Mouse (Mus musculus): ENCODE measurements around the gene Ppp3ca.

The Ppp3ca gene

DNA sequence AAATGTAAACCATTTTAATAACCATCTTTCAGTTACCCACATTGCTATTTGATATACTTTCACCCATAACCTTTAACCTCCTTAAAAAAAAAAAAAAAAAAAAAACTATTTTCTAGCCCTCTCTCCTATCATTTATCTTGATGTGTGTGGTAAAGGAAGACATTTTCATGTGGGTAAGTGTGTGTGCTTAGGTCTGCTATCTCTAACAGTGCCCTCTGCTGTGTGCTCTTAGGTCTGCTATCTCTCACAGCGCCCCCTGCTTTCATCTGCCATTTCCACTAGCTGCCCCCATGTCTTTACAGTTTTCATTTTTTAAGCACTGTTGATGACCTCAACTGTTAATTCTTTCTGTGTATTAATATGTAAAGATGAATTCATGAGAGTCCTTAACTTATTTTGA is 235.7 kb downstream of the Ppp3ca start:
- DNase-seq (ENCODE audit: low read depth, low spot score): no peak

DNA sequence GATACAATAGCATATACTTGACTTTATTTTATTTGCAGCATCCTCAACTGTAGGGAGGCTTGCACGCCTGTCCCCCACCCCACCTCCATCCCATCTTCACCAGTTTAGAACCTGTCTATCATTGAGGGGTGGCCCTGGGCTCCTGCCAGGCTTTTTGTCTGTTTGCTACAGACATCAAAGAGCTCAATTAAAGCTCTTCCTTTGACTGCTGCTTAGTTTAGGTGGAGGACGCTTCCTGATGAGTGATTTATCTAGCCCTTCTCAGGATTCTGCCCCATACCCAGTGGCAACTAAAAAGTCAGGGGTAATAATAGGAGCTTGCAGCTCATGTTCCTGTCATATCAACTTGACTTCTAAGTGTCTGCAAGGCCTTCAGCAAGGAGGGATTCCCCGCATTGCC is 239.6 kb downstream of the Ppp3ca start:
- no peak for DNase-seq (ENCODE audit: low read depth, low spot score)

DNA sequence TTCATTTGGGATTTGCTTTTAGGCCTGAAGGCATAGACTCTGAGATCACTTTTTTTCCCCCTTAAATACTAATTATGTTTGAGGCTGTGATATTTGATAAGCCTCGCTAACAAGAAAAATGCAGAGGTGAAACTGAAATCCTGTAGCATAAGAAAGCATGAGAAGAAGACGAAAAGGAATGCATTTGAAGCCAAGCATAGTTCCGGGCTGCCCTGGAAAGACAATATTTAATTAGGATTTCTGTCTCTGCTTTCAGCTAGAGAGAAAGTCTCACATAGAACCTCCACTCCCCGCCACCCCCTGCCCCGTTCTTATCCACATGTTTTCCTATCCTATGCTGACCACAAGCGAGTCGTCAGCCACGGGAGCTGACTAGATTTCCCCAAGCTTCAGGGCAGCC is 241.4 kb downstream of the Ppp3ca start:
- no peak for DNase-seq (ENCODE audit: low read depth, low spot score)

DNA sequence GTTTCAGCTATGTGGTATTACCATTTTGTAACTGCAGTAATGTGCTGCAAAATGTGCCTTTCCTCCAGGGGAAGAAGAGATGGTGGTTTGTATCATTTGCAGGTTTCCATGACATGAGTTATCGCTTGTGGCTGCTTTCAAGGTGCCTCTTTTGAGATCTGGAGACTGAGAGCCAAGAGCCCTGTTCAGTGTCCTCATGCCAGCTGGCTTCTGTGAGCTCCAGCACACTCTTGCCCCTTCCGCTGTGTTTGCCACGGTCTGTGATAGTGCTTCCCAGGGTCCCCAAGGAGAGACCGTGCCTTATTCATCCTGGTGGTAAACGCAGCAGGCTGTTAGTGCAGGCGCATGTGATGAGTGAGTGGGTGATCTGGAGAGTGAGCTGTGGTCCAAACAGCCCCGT is 247.2 kb downstream of the Ppp3ca start:
- DNase-seq (ENCODE audit: low read depth, low spot score): no peak

DNA sequence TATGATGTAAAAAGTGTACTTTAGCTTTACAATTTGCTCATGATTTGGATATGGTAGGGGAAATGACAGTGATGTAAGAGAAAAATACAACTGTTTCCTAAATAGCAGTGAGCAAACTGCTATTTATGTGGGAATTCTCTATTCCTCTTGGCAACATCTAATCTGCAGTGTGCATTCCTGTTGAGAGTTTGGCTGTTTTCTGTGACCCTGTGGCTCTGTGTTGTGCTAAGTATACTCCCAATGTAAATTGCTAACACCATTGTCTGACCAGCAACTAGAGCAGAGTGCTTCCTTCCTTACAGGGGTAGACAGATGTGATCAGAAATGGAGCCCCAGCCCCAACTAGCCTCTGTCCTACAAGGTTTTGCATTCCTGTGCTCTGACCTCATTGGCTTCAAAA is 263.1 kb downstream of the Ppp3ca start:
- DNase-seq (ENCODE audit: low read depth, low spot score): no peak

DNA sequence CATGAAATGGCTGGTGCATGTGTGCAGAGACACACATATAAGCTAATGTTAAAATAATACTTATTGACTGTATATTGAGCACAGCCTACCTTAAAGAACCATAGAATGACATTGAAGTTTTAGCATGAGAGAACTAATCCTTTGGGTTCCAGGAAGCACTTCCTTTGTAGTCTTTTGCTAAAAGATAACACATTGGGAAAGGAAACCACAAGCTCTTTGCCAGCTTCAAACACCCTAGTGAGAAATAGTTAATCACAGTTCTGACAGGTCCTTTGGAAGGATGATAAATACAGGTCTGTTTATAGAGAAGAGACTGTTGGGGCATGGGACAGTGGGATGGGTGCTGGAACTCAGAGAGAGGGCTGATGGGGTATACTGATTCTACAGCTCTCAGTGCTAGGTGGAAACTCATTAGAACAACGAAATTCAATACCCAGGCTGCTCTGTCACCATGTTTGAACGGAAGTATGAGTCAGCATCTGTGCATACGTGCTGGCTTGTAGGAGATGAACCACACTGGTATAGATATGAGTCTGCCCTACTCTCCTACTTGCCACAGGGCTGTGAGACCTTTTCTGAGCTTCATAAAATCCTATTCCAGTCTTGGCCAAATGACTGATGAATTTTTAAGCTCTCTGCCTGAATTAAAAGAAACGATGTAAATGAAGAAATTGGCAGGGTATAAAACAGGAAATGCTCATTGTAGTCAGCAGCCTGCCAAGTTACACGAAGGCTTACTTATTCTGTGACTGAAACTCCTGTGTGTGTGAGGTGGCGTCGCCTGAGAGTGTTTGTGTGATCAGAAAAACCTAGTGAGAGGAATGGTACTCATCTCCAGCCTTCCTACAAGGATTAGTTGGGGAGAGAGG is 271.0 kb downstream of the Ppp3ca start:
- no peak for DNase-seq (ENCODE audit: low read depth, low spot score)

DNA sequence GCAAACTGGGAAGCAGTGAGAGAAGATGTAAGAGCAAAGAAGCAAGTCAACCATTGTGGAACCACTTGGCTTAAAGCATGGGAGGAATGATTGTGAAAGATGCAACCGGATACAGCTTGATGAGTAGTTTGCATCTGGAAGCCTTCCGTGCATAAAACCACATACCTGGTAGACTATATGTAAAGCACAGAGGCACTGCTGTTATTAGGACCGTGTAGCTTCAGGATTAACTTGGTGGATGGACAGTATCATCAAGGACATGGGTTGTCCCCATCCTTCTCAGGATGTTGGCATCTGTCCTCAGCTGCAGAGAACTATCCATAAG is 271.6 kb downstream of the Ppp3ca start:
- DNase-seq (ENCODE audit: low read depth, low spot score): no peak

DNA sequence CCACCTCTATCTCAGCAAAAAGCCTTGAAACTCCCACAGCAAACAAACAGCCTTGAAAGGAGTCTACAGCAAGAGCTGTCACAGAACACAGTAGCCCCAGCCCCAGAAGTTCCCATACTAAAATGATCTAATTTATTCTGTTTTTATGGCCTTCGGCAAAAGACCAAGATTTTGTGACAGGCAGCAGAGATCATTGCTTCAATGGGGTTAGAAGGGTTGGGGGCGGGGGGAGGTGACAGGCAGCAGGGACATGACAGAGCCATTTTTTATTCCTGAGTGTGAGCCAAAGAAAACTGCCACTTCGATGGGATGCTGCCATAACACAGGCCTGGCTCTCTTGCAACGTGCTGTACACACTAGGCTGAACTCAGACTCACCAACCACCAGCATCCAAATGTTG is 275.6 kb downstream of the Ppp3ca start:
- DNase-seq (ENCODE audit: low read depth, low spot score): no peak

DNA sequence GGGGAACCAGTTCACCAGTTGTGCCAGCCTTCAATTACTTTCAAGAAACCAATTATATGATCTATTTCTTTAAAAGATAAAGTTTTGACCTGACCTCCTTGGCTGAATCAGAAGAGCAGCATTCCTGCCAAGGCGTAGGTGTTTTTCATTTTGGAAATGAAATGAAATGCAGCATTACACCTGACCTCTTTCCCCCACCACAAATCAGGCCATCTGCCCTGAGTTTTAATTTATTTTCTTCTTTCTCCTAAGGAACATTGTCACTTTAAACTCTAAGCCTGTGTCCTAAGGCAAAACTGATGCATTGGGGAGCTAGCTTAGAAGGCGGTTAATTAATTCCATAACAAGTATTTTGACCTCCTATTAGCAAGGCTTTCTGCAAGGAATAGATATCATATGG is 276.7 kb downstream of the Ppp3ca start:
- DNase-seq (ENCODE audit: low read depth, low spot score): no peak

DNA sequence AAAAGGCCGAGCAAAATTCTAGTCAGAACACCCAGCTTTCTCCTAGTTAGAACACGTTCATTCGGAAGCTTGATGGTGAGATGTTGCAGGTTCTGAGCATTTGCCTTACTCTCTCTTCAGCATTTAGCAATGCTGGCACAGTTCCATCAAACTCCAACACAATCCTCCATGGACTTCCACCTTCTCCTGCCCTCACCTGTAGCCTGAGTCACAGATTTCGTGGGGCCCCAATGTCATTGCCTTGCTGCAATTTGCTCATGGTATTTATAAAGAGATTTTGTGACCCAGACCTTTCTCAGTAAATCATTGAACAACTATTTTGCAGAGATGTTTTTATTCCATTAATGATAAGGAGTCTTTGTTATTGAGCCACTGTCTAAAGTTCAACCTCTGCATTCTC is 278.2 kb downstream of the Ppp3ca start:
- DNase-seq (ENCODE audit: low read depth, low spot score): no peak

DNA sequence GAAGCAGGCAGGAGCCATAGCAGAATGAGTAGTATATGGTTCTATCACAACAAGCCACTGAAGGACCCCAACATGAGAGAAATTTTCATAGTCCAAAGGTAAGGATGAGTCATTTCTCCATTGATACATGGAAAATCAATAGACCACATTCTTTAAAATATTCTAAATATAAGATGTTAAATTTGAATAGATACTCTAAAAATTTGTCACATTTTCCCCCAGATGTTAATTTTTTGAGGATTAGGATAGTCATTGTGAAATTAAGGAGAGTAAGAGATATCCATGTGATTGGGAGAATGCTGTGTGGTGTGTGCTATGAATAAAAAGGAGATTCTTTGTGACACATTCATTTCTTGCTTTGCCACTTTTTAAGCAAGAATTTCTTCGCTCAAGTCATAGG is 281.9 kb downstream of the Ppp3ca start:
- no peak for DNase-seq (ENCODE audit: low read depth, low spot score)

DNA sequence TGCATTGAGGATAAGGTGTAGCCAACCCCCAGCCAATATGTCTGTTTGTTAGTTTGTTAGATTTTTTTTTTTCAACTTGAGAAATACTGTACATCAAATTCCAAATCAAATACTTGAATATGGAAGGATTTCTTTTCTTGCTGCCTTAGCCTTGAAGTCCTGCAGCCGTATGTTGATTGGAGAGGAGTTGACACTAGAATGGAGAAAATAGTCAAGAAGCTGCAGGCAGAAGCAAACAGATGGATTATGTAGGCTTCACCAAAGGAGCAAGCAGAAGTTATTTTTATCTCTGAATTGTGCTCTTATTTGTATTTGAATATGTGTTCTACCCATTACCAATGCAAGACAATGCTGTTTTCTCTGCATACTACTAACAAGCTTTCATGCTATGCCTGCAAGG is 282.9 kb downstream of the Ppp3ca start:
- DNase-seq (ENCODE audit: low read depth, low spot score): no peak

DNA sequence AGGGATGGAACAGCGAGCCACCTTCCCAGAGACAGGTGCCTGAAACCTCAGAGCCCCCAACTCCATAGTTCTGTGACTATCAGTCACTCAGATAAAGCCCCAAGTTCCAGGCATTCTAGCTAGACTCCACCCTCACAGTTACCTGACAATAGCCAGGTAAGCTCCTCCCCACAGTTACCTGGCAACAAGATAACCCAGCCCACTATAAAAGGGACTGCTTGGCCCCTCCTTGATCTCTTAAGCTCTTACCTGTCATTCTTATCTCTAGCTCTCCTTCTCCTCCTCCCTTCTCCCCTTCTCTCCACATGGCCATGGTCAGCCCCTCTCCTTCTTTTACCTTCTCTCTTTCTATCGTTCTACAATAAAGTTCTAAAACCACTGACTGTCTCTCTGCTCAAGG is 285.1 kb downstream of the Ppp3ca start:
- DNase-seq (ENCODE audit: low read depth, low spot score): no peak

DNA sequence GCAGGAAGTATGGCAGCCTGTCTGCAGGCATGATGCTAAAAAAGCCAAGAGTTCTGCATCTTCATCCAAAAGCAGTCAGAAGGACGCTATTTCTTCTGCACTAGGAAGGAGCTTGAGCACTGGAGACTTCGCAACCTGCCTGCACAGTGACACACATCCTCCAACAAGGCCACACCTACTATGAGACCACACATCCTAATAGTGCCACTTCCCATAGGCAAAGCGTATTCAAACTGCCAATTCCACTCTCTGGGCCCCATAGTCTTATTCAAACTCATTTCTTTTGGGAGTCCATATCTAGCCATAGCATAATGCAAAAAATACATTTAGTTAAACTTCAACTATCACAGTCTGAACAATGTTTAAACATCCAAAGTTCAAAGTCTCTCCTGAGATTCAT is 290.4 kb downstream of the Ppp3ca start:
- DNase-seq (ENCODE audit: low read depth, low spot score): no peak

DNA sequence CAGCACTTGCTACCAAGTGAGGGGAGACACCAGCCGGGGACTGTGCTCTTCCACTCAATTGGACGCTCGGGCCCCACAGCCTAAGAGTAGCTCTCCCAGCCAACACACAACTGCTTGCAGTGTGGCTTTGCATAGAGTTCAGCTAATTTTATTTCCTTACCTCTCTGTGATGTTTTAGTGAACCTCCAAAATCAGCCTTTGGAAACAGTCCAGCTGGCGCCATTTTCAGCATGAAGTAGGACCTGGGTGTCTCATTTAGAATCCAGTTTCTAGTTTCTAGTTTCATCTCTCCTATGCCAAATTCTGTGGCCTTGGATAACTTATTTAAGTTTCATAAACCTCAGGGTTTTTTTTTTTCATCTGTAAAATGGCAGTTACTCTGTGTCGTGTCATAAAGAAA is 296.9 kb downstream of the Ppp3ca start:
- no peak for DNase-seq (ENCODE audit: low read depth, low spot score)

DNA sequence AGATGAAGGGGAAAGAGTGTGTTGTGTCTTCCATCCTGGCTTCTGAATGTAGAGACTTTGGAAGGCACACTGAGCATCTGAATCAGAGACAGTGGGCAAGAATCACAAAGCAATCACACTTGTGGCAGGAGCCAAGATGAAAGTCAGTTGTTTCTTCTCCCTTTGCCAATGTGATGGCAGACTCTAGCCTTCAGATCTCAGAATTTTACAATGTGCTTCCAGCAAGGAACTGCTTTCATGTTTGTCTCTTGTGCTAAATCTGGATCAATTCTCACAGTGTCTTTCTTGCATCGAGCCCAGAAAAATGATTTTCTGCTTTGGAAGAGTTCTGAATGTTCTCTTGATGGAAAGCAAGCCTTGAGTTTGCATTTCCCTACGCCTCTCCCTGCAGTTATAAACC is 297.6 kb downstream of the Ppp3ca start:
- no peak for DNase-seq (ENCODE audit: low read depth, low spot score)

DNA sequence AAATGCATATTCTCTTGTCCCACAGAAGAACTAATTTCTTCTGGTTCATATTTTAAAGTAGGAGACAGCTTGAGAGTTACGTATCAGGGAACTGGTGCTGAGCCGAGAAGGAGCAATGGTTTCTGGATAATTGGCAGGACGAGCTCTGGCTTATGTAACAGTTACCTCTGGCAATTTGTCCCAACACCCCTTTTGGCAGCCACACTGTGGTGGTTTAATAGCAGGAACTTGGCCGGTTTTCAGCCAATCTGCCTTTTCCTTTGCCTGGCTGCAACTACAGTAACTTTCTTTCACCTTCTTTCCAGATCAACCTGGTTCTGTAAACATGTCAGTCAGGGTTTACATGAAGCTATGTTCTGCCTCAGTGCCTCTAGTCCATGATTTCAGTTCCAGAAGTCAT is 299.9 kb downstream of the Ppp3ca start:
- peak; percentile 48 for DNase-seq (ENCODE audit: low read depth, low spot score)

DNA sequence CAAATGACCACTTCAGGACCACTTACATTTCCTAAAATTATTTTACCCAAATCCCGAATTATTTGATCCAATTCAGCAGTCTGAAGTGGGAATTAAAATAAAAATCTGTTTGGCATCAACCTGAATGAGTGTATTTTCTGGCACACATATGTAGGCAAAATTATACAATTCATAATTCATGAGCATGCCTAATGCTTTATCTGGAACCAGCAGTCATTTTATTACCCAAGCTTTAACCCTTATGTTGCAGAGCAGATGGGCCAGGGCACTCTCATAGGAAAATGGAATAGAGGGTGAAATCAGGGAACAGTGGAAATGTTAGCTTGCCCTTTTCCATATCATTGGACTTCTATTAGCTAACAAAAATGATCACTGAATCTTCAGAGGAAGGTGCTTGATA is 307.9 kb downstream of the Ppp3ca start:
- no peak for DNase-seq (ENCODE audit: low read depth, low spot score)

DNA sequence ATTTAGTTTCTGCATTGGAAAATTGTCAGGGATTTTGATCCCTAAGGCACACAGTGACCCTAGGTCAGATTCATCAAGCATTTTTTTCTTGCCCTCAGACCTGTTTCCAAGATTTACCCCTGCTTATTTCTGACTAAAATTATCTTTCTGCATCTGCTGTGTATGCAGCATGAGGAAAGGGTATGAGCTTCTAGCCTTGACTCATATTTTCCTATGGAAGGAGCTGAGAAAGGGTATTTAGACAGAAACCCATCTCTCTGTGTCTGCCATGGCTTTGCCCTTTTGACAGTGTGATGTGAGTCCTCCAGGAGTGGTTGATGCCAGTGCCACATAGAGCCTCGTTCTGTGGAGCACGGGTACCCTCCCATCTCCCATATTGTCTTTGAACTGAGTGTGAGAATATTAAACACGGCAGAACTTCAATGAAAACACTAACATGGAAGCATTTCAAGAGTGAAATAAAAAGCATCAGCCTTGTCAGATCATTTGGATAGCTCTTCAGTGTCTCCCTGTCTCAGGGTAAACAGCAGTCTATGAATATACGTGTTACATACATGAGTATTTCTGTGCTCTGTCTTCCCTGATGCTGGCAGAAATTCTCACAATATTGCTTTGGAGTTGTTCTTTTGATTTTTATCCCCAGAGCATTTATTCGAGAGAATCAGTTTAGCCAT is 311.1 kb downstream of the Ppp3ca start:
- DNase-seq (ENCODE audit: low read depth, low spot score): no peak

DNA sequence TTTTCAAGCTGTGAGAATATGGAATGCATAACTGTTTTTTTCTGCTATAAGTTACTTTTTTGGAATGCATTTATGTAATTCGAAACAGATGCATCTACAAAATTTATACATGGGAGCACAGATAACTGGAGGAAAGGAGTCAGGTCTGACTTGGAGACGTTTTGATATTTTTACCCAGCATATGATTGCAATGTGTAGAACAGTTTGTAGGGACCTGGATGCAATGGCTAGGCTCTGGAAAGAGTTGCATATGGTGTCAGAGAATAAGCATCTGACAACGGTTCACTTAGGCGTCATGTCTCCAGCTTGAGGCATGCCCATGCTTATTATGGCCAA is 311.6 kb downstream of the Ppp3ca start:
- DNase-seq (ENCODE audit: low read depth, low spot score): no peak

DNA sequence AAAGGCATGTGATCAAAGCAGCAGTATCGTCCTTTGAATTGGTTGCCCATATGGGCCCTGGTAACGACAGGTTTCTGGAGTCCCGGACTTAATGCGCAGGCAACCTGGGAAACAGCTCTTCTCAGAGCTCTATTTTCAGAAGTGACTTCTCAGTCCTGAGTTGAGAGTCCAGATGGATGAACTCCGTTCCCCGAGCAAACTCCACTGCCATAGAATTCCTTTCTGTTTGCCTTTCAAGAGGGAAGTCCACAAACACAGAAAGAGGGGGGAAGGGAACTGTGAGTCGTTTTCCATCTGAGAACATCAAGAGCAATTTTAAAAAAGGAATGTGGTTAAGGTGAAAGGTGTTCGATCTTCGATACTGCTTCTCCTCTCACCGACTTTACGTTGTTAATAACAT is 312.1 kb downstream of the Ppp3ca start:
- no peak for DNase-seq (ENCODE audit: low read depth, low spot score)

DNA sequence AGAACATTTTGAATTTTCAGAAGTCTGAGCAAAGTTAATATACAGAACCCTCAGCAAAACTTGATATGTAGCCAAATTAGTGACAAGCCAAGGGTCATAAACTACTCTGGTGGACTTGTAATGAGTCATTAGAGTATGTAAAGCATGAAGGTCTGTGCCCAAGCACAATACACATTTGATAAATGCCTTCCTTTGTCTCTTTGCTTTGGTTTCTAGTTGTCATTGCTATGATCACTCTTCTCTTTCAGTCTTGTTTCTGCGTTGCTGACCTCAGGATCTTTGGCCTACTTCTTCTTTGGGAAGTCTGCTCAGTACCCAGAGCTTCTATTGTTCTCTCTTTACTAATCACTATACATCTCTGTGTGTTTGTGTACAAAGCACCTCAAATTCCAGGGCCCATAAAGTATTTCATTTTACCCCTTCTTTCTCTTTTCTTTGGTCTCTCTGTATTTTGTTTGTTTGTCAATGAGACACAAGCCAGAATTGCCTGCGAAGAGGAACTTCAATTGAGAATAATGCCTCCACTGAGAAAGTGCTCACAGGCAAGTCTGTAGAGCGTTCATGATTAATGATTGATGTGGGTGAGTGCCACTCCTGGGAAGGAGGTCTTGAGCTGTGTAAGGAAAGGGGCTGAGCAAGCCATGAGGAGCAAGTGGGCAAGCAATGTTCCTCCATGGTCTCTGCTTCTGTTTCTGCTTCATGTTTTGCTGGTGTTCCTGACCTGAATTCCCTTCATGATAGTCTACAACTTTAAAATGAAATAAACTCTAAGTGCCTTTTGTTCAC is 316.4 kb downstream of the Ppp3ca start:
- DNase-seq (ENCODE audit: low read depth, low spot score): no peak
